Mouse (Mus musculus) kidney, postnatal 4 days (tissue): Measurements from ENCODE around the gene Rnf207.
A peak's percentile ranks its signal among the peaks of the same experiment; 100 is the strongest.

Experiments
- DNase-seq, 2 experiments: peaks; one replicate each; pipeline ENCODE4 v3.0.0; 2021; ENCODE audit warnings: mixed read lengths in 2 of 2

Rnf207 gene

DNA sequence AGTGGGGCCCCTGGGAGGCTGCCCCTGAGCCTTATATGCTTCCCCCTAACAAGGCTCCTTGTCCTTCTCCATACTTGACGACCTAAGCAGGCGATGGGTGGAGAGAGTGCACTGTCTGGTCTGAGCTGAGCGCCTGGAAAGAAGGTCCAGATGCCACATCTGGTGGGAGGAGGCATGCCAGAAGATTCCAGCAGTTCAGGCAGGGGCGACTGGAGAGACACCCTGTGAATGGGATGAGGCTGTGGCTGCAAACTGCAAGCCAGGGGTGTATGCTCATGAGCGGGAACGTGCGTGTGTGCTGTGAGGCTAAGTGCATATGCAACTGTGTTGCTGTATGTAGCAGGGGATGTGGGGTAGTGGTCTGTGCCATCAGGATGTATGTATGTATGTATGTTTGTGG, 46.8 kb downstream of the Rnf207 start:
- DNase-seq = no peak

DNA sequence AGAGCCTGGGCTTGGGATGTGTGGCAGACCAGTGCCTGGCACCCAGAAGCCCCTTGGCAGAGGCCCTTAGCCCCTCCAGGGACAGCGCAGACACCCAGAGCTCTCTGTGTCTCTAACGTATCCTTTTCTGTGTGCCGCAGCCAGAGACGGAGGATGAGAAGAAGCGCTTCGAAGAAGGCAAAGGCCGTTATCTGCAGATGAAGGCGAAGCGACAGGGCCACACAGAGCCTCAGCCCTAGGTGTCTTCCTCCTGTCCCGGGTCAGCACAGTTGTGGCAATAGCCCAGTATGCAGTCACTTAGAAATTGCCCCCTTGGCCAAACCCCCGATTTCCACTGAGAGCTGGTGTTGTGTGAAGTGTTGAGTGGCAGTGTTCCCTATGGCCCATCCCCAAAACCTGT, 47.5 kb downstream of the Rnf207 start:
- DNase-seq = no peak

DNA sequence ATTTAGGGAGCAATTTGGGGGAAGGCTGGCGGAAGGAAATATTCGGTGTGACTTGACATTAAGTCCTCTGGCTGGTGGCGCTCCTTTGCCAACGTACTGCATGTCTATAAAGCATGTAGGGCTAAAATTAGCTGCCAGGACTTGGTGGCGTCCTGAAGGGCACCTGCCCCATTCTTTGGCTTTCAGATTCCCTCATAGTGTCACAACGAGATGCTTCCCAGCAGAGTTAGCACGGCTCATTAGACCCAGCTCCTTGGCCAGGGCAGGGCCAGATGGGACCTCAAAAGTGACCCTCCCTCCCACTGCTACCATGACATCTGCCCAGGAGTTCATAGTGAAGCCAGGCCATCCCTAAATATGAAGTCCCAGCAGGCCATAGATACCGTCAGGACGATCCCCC, 48.2 kb downstream of the Rnf207 start:
- no peak for DNase-seq

DNA sequence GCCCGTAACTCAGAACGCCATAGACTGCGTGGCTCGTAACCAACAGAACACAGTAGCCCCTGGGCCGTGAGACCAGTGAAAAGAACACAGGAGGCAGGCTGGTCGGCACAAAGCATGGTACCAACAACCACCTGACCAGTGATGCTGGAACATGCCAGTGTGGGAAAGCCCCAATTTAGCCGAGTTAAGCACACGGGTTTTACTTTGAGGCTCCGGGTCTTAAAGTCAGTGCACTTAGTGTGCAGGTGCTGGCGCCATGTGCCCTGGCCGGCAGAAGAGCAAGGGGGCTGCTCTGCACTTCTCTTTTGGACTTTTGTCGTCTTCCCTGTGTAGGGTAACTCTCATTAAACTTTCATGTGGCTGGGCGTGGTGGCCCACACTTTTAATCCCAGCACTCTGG, 48.8 kb downstream of the Rnf207 start:
- DNase-seq = no peak

DNA sequence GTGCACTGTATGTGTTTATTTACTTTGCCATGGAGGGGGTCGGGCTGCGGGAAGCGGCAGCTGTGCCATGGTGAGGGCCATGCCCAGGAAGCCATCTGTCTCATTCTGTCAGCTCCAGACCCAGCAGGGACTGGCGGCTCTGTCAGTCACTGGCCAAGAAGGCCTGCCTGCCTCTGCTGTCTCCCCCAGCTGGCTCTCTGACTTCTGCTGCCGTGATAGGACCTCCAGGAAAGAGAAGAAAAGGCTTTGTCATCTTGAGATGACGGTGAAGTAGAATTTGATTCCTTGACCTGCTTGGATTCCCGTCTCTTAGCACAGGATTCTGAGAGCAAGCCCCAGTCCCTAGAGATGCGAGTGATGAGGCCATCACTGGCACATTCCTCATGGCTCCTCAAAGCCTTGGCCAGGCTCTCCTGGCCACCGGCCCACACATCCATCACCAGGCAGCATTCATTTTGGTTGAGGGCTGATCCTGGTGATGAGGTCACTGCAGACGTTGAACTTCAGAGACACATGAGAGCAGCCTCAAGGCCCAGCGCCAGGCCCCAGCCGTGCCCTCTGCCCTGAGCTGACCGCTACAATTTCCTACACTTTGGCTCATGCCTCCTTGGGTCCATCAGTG, 50.9 kb downstream of the Rnf207 start:
- DNase-seq = no peak

DNA sequence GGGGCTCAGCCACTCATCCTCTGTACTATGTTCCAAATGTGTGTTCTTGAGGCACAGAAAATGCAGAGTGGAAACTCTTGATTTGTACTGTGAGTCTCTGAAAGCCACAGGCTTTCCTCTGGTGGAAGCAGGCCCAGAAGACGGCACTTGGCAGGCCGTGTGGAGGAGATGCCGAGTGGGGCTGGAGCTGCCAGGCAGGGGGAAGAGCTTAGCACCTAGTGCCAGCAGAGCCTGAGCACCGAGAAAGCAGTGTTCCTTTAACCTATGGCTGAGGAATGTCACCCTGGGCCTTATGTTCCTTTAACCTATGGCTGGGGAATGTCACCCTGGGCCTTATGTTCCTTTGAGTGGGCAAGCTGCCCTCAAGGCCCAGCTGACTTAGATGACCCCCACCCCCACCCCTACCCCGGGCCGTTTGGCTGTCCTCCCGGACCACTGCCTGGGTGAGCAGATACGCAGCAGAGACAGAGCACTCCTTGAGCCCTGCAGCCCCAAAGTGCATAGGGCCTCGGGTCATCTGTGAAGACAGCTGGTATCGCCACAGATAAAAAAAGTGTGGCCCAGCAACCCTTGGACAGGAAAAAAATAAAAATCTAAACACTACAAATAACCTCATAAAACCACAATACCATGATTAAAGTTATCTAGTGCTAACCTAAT, 52.4 kb downstream of the Rnf207 start:
- no peak for DNase-seq

DNA sequence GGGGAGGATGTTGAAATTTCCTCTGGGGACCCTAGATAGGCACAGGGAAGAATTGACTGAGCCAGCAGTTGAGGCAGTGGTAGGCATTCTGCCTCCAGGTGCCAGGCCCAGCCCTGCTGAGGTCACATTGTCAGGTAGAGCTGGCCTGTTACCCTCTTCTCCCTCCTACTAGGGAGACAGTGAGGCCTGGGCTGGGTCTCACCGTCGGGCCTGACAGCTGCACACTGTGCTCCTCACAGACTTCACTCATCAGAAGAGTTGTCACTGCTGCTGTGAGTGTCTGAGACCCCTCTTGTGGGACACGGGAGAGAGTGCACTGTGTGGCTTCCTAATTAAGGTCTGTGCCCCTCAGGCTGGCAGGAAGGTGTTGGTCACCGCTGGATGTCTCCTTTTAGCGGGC, 53.0 kb downstream of the Rnf207 start:
- no peak for DNase-seq

DNA sequence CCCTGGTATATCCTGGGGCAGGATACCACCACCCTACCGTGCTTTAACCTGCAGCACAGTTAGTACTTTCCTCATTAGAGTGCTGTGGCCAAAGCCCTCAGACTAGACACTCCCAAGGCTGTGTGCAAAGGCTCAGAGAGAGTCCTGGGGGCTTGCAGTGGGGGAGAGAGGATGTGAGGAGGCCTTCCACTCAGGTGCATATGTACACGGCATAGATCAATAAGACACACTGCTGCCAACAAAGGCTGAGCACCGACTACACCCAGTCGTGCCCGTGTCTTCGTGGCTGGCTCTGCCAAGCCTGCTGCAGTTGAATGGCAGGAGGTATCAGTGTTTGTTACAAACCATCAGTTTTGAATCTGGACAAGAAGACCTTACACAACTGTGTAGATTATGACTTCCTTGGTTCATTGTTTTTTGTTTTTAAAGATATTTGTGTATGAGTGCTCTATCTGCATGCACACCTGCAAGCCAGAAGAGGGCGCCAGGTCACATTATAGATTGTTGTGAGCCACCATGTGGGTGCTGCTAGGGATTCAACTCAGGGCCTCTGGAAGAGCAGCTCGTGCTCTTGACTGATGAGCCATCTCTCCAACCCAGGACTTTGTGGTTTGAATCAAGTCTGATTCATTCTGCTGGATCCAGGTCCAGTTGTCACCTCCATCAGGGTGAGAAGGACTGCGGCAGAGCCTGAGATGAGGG, 53.8 kb downstream of the Rnf207 start:
- no peak for DNase-seq

DNA sequence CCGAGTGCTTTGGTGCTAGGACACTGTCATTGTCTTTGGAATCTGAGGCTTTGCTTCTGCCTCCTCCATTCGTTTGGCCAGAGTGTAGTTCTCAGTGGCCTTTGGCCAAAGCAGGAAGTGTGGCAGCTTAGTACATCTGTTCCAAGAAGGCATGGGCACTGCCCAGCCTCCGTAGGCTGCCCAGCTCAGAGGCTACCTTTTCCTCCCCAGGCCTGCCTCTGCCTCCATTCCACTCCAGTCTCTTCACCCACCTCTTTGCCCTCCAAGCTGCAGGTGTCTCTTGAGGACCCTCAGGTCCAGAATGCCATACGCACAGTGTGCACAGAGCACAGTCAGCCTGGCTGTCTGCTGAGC, 54.6 kb downstream of the Rnf207 start:
- no peak for DNase-seq

DNA sequence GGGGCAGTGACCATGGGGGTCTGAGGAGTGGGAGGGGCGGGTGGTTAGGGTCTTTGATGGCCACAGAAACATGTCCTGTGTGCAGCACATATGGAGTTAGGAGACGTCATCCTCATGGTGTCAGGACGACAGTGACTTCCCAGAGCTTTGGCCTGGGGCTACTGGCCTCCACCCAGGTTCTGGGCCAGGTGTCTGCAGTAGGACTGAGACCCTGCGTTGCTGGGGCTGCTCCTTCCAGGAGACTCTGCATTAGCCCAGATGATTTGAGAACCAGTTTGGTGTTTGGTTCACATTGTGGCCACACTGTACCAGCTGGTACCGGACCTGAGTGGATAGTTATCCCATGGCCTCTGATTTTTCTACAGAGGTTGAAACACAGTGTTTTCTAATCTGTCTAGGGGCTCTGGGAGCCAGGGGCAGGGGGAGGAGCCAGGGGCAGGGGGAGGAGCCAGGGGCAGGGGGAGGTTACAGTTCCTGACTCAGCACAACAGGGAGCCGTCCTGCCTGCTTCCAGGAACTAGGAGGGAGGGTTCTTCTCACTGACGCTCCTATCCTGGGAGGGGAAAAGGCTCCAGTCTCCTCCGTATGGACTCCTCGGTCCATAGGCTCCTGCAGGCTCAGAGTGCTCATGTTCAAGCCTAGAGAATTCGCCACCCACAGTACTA, 55.1 kb downstream of the Rnf207 start:
- peak; percentile 67 to 75 for DNase-seq

DNA sequence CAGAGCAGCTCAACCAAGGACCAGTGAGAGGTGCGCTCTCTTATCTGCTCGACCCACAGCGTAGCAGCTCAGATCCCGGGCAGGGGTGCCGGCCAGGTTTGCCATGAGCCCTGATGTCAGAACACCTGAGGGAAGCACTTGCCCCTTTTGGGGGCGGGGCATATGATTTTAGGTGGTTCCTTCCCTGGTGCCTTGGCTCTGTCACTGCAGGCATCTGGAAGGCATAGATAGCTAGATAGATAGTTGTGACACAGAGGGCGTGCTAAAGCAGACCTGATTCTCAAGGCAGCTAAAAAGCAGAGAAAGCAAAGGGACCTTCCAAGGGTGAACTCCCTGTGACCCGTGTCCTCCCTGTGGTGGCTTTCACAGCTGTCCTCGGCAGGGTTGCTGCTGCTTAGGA, 55.7 kb downstream of the Rnf207 start:
- DNase-seq = no peak

DNA sequence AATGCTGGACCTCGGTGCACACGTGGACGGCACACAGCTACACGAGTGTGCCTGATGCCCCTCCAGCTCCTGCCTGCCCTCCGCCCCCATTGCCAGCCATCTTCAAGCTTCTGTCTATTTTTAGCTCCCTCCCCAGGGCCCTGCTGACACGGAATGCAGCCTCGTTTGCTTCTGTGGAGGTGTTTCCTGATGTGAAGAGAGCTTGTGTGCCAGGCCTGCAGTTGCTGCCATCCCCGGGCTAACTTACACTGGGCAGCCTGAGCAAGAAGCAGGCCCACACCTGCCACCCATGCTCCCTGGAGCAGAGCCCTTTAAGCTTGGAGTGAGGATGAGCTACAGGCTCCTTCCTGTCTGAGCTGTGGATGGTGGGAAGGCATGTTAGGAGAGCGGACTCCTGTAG, 56.6 kb downstream of the Rnf207 start:
- DNase-seq = no peak

DNA sequence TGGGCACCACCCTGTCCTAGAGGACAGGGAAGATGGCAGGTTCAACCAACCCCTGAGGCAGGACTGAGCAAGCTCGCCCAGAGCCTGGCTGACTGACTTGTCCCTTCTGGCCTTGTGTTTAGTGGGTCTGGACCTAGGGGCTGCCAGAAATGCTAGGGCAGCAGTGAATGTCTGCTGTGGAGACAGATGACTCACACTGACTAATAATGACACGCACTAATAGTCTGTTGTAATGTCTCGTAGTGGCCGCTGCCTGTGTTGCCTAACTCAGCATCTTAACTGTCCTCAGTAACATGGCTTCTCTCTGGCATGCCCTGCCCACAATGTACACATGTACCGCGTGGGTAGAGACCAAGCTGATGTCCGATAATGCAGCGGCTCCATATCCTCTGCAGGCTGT, 58.3 kb downstream of the Rnf207 start:
- DNase-seq = no peak

DNA sequence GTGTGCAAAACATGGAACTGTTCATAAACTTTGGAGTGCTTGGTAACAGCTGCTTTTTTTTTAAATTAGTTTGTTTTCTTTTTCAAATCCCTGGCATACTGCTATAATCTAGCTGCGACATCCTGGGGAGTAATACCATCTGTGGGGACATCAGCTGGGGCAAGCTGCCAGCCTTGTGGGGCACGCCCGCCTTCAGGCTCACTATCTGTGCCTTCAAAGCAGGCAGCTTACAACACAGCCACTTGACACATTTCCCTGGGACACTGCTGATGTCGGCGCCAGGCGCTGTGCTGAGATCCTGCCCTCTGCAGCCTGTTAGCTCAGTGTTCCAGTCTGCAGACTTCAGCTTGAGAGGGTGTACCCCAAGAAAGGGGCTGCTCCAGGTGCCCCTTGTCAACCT, 61.7 kb downstream of the Rnf207 start:
- DNase-seq = peak; percentile 54 to 57
